Mouse (Mus musculus) kidney, postnatal 4 days (tissue): ENCODE measurements at regions not wholly inside any gene's neighbourhood (a gene's known extent, or its start where the extent isn't known, plus 50 kb on each side); places are given as distances from the start of the nearest gene placed in this dataset.

Experiments used
- DNase-seq, 2 experiments: peaks; one replicate each; pipeline ENCODE4 v3.0.0; 2021; ENCODE audit warnings: mixed read lengths in 2 of 2

DNA sequence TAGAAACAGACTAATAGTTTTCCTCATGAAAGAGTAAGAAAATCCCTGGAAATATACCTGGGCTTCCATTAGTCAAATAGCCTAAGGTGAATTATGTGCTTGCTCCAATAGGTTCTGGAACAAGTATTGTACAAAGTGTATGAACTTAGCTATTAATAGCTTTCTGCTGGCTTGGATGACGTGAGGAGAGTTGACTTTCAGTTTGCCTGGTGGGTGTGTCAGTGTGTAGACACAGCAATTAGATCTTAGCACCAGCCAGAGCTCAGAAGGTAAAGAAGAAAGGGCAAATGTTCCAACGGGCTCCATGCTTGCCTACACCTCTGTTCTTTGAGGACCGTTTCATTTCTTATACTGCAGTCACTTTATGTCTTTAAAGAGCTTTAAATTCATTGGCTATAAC lies 654.8 kb upstream of the Mef2c start:
- DNase-seq = no peak

DNA sequence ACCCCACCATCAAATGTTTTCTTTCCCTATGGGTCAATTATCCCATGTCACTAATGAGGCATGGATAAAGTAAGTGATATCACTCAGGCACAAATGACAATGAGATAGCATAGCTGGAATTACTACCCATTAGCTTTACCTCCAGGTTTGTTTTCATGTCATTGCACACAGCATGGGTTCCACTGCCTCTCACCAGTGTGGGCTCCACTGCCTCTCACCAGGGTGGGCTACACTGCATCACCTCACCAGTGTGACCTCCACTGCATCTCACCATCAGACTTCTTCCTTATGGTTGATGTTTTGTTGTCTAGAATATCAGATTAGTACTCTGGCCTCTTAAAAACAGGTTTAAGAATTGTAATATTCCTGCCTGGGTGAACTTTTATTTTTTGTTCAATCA lies 634.0 kb upstream of the Mef2c start:
- no peak for DNase-seq

DNA sequence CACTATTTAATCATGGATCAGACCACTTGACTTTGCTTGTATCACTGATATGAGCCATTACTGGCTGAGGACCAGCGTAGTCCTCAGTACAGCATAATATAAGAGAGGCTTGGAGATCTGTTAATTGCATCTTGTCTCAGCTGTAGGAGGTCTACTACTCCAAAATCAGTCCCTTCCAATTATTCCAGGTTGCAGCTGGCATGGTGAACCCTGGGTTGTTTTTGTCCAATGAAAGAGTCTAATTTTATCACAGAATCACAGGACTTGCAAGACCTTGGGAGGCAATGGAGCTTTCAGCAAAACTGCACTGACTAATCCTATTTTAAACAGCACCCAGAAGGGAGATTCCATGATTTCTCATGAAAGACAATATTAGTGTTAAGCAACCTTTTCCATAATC lies 629.7 kb upstream of the Mef2c start:
- DNase-seq = no peak

DNA sequence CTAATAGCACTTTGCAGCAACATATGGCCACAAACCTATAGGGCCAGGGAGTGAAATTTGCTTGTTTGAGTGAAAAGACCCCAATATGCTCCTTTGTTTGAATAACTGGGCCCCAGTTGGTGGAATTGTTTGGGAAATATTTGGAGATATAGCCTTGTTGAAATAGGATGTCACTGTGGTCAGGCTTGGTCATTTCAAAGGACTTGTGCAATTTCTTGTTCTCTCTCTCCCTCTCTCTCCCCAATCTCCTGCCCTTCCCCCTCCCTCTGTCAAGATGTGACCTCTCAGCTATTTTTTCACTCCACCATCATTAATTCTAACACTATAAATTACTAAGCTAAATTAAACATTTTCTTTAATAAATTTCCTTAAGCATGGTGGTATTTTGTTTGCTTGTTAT lies 620.5 kb upstream of the Mef2c start:
- DNase-seq = no peak

DNA sequence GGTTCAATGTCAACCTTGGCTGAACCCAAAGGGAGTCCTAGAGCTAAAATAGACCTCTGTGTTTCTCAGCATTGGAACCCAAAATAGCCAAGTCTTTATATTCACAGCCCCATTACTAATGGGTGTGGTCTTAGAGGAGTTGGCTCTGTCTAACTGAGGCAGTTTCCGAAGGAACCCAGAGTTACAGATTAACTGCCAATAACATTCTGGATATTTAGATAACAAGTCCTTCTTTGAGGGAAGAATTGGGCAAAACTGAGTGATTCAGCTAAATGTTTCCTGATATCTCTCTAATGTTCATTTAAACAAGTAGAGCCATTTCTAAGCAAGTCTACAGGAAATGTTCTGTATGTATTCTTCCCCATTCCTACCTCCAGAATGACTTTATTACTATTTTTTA lies 615.1 kb upstream of the Mef2c start:
- no peak for DNase-seq

DNA sequence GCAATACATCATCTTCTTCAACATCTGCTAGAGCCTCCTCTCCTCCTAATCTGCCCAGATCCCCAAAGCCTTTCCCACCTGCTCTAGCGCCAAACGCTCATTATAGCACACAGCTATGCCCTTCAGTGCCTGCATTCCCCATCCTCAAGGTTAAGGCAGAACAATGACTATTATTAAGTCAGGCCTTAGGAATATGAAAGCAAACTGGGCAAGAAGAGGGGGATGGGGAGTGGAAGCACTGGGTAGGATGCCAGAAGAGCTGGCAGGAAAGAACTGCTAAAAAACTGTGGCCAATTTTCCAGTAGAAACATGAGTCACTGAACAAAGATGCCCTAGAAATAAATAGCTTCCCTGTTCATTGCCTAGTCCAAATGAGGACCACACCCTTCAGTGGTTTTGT lies 611.1 kb upstream of the Mef2c start:
- no peak for DNase-seq

DNA sequence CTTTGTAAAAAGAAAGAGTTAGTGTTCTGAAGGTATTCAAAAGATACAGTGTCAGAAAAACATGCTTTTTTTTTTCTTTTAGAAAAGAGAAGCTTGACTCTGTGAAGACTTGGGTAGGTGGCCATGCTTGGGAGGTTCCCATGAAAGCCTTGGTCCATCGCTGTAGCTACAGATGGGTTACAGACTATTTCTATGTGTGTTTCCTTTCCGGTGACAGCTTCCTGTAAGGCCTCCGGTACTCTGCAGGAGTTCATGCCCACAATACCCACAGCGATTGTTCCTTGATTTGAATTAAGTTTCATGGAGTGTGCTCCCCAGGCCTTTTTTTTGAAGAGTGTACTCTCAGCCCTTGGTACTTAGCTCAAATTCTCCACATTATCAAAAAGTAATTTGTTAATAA lies 604.1 kb upstream of the Mef2c start:
- no peak for DNase-seq

DNA sequence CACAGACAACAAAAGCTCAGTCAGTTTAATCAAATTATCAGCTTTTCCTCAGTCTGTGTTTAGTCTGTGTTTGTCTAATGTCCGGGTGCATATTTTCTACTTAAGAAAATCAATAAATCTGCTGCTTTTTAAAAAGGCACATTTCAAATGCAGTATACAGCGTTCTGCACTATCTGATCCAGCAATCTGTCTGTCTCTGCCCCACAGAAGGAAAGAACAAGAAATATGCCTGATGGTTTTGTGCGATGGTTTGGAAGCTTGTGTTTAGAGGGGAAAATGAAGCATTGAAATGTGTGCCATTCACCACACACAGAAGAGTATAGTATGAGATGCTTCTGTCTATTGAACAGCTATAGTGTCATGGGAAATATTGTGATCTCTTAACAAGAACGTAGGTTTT lies 601.7 kb upstream of the Mef2c start:
- DNase-seq = no peak

DNA sequence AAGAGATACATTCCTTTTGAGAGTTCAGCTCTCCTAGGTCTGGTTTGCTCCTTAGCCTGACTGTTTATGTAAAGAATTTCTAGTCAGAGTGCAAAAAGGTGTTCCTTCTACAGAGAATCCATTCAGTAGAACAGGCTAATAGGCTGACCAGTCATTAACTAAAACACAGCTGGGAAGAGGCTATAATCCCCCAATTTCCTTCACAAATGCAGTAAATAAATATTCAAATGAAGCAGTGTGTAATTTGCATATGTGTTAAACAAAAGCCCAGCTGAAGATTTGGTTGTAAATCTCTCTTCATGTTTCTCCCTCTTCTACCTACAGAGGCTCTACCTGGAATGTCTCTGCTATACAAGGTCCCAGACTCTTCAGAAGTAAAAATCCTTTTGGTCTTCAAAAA lies 600.2 kb upstream of the Mef2c start:
- DNase-seq = no peak

DNA sequence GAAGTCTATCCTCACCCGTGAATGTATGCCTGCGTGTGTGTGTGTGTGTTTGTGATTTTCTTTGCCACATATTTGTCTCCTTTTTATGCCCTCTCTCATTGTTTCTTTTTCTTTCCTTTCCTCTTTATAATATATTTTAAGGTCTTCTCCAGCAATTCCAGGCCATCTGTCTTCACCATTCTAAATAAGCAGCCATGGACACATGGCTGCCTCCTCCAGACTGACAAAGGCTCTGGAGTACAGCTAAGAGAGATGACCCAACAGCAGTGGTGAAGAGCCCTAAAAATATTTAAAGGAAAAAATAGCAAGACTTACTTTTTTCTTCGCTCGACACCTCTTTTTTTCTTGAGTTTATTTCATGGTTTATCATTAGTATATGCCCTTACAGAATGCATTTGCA lies 596.1 kb upstream of the Mef2c start:
- no peak for DNase-seq

DNA sequence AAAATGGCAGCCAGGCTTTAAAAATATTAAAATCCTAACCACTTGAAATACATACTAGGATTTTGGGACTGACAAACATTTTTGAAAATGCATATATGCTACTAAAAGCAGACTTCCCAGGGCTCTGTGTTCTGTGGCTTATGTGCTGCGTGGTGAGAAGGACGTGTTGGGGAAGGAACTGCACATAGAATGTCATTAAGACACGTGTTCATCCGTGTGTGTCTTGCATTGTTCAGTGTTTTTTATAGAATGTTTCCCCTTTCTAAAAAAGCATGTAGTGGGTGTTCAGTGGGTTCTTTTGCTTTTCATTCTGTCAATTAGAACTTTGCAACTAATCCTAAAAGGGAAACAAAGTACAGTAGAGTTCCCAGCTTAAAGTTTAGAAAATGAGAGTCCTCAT lies 594.7 kb upstream of the Mef2c start:
- DNase-seq = no peak

DNA sequence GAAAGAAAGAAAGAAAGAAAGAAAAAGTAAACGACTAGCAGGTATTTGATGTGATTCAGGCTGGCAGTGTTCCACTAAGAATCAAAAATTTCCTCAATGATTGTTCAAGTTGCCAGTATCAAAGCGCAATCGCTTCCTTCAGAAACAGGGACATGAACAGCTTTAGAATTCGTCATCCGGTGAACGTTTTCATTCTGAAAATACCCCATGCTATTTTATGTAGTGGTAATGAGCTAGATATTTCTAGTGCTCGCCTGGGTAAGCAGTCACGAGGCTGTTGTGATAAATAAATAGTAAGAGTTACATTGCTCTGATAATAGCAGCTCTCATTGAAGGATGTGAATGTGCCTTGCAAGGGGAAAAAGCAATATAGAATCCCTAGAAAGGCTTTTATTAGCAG lies 591.0 kb upstream of the Mef2c start:
- no peak for DNase-seq

DNA sequence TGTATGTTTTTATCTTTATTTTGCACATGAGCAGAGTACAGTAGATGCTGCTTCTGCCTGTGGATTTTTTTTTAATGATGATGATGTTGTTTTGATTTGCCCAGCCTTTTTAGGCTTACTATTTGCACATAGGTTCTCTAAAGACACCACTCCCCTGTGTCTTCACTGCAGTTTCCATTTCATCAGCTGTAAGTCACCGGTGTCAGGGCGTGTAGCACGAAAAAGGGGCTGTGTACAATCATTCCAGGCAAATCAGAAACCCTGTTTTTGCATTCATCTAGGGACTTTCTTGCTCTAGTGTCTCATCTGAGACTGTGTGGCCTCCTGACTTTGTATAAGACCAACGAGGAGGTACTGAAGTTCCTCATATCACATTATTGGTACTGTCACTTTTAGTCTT lies 588.6 kb upstream of the Mef2c start:
- DNase-seq = no peak

DNA sequence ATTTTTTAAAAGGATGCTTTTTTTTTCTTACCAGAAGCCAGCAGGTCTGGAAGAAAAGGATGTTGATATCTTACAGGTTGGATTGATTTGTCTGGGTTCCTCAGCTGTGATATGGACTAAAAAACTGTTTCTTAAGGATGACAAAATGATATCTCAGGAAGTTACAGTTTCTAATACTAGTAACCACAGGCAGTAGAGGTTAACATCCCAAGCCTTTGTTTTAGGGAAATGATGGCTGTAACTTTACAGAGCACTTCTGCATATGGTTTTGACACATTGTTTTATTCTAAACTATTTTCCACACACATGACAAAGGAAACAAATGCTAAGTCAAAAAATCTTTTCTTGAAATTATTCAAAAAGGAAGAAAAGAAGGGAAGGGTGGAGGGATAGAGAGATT lies 573.8 kb upstream of the Mef2c start:
- DNase-seq = no peak

DNA sequence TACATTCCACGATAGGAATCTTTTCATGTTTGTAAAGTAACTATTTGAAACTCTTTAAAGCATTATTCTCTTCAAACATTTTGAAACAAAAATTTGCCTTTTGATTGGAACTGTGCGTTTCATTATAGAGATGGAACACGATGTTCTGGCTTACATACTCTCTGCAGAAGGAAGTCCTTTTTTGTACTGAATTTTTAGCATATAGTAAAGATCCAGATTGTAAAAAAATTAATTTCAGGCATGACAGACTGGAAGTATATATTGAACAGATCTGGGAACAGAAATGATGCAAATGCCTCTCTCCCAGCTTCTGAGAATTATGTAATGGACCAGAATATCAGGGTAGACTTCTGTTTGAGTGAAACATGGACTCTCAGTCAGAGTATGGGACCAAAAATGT lies 566.0 kb upstream of the Mef2c start:
- DNase-seq = no peak

DNA sequence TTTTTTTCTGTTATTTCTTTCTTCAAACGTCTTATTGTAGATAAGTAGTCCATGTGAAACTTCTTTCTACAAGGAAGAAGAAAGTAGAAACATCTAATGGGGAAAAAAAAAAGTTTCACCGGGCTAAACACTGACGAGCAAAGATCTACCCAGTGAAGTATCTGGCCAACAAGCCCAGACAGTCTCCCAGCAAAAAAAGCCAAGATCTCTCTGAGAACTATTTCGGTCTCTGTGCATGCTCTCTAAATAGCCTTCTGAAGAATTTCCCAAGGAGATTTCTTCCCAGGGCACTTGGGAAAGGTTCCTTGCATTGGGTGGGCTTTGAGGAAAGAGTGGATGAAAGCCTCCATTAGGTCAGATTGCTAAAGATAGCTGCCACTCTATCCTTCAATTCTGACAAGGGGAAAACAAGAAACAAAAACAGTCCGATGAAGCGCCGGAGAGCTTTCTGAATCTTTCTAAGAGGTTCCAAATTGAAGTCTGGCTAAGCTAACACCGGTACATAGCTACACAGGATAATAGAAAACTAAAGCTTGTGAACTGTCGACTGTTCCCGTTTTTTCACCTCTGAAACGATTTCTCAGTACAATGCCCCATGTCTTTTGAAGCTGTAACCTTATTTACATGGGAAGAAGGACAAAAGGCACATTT lies 561.0 kb upstream of the Mef2c start:
- DNase-seq = no peak

DNA sequence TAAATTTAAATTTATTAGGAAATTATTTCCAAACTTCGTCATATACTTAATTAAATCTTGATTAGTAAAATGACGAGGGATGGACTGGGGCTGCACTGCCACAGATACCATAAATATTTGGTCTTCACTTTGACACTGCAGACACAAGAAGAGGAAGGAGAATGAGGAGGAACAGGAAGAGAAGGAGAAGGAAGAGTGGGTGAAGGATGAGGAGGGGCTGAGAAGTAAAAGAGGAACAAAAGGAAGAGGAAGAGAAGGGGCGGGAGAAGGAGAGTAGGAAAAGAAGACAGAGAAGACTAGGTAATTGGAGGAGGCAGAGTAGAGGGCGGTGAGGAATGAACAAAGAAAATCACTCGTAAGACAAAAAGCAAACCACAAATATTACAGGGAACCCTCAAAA lies 556.9 kb upstream of the Mef2c start:
- DNase-seq = no peak

DNA sequence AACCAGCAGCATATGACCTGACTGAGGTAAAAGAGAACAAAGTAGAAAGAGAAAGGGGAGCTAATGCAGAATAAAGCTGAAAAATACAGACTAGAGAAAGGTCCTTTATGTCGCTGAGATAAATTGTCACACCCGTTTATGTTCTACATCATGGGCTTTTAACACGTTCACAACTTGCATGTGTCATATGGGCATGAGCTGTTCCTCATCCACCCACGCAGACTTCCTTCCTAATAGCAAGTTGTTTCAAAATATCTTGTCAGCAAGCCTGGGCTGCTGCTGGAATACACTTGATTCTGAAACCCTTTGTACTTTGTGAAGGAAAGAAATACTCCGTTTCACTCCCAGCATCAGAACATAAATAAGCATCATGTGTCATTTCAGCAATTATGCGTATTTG lies 554.3 kb upstream of the Mef2c start:
- DNase-seq = no peak

DNA sequence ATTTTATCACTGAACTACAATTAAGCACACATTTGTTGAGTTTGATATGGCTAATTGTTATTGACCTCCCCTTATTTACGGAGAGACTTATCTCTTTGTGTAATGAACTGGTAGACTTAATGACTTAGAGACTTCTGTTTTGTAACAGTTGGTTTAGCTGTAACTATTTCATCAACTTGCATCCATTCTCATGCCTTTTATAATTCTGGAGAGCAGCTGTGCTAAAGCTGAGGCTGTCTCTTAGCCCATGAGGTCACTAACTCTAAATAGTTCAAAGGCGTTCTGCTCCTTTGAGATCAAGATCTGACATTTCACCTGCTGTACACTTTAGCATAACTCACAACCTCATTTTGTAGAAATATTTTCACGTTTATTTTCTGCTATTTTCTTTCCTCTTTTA lies 541.5 kb upstream of the Mef2c start:
- no peak for DNase-seq

DNA sequence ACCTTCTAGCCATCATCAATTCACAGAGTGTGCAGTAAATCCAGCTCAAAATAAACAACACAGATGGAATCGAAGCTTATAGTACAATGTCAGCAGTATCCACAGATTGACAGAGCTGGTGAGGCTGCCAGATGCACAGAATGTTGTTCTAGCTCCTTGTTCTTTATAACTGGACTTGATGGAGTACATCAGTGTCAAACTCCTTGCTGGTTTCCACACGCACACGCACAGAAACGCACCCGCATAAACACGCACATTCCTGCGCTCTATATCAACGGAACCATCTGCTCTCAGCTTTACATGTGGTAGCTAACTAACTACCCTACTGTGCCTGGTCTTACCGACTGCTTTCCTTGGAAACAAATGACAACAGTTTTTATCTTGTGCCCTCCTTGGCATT lies 532.1 kb upstream of the Mef2c start:
- DNase-seq = no peak

DNA sequence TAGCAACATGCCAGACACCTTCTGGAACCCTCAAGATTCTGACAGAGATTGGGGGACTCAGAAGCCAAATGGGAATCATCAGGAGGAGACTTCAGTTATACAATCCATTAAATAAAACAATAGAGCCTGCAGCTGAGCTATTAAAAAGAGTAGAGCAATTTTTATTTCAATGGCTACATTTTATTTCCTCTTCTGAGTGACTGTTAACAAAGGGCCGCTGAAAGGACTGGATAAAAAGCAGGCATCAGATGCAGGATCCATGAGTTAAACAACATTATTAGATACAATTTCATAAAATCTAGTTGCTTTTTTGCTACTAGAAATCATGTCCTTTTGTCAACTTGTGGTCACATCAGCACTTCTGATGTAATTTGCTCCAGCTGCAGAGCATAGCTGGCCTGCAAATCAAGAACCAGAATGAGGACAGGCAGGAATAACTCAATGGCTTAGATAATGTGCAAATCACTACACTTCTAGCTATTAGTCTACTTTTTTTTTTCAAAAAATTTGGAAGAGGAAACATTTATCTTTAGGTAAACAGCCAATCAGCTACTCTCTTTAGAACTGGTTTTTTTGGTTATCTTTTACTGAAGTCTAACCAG lies 529.5 kb upstream of the Mef2c start:
- no peak for DNase-seq

DNA sequence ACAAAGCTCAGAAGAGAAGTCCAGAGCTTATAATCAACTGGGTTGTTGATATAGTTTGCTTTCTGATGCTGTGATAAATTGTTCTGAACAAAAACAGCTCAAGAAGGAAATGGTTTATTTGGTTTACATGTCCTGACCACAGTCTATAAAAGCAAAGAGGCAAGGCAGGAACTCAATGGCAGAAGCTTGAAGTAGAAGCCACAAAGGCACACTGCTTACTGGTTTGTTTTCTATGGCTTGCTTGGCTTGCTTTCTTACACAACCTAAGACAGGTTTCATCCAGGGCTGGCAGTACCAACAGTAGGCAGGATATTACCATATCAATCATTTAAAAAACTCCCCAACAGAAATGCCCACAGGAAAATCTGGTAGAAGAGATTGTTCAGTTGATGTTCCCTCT lies 502.7 kb upstream of the Mef2c start:
- no peak for DNase-seq

DNA sequence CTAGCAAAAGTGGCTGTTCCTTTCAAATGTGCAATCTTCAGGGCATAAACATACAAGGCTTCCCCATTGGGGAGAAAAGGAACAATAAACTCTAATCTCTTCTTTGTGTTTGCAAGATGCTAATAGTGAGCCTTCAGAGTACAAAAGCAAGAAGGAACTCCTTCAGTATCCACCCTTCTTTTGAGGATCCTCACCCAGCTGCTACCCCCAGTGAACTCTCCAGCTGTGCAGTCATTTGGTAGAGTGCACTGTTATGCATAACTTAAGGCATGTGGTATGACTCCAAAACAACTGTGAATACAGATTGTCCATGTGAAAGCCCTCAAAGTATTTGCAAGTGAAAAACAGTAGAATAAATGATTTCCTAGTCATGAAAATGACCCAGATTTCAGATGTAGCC lies 487.1 kb upstream of the Mef2c start:
- DNase-seq = peak in 1 of 2 experiments; percentile 2

DNA sequence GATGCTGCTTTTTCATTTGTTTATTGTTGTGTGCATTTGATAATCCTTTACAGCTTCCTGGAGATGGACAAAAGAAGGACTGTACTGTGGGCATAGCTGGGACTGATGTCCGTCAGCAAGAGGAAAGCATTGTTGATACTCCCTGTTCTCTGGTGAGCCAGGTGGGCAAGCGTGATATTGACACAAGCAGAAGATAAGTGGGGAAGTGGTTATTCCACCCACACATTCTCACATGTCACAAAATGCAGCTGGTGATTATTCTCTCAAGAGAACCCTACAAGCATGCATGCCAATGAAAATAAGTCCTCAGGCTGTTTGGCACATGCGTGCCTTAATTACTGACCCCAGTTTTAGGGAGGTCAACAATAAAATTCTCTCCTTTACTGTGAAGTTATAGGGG lies 483.0 kb upstream of the Mef2c start:
- peak; percentile 2 for DNase-seq

DNA sequence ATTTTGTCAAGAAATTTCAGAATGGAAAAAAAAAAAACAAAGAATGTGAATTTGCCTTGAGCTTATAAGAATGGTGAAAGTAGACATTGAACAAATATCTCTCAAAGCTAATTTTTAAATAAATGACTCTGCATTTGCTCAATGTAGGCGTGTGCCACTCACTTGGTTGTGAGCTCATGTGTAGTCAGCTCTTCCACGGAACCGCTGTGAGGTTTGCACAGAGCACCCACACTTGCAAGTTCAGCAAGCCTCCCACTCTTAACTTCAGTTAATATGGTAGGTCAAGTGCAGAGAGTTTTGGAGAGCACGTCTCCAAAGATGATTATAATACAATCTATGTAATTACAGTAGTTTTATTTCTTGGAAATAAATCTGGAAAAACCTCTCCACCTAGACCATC lies 479.9 kb upstream of the Mef2c start:
- no peak for DNase-seq

DNA sequence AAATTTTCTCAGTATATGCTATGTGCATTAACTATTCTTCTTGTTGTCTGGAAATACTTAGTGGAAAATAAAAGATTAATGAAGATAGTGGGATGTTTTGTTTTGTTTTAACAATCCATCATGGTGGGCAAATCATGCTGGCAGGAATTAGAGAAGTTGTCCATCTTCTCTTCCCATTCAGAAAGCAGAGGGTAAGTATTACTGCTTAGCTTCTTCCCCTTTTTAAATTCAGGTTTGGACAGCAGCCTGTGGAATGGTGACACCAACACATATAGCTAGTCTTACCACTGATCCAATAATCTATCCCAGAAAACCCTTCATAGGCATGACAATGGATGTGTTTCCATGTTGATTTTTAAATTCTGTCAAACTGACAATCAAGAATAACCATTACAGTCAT lies 467.9 kb upstream of the Mef2c start:
- no peak for DNase-seq
